Mouse (Mus musculus) MEL (cell line): ENCODE data around the gene Tnfsf13b. TPM values are rescaled to one million over a fixed set of nuclear protein-coding genes. Genes with fewer than 3 reads are reported as not detected.

Experiments
- DNase-seq: peaks from one replicate; pipeline ENCODE4 v3.0.0; 2011; ENCODE audit warnings: low read depth, low spot score
- H3K27ac ChIP-seq: 2 replicates; pipeline ENCODE4 v1.5.1; 2012; ENCODE audit warnings: low read depth, mild to moderate bottlenecking, control low read depth, low read length, moderate library complexity; ENCODE audit not compliant: control insufficient read depth
- H3K27me3 ChIP-seq, 2 experiments: fragments of 150-350 bp in 1 of 2; sonication (generic) in 1 of 2; 2 replicates each; pipeline ENCODE4 v1.6.1; 2012; ENCODE audit warnings: low read length in 2 of 2, mild to moderate bottlenecking in 2 of 2, improper control_type of control experiment in 1 of 2, moderate library complexity in 1 of 2; ENCODE audit not compliant: insufficient read depth in 2 of 2, control insufficient read depth in 1 of 2
- H3K36me3 ChIP-seq, 2 experiments: 2 replicates each; pipeline ENCODE4 v1.6.1; 2012 to 2014; ENCODE audit warnings: low read length in 2 of 2, improper control_type of control experiment in 1 of 2, inconsistent platforms in 1 of 2, mild to moderate bottlenecking in 1 of 2; ENCODE audit not compliant: insufficient read depth in 2 of 2, control insufficient read depth in 1 of 2
- H3K4me1 ChIP-seq, 2 experiments: fragments of 150-350 bp in 1 of 2; sonication (generic) in 1 of 2; 2 replicates each; pipeline ENCODE4 v1.6.1; 2012; ENCODE audit warnings: low read length in 2 of 2, improper control_type of control experiment in 1 of 2, mild to moderate bottlenecking in 1 of 2; ENCODE audit not compliant: insufficient read depth in 2 of 2, control insufficient read depth in 1 of 2
- H3K4me3 ChIP-seq, 2 experiments: fragments of 150-350 bp in 1 of 2; sonication (generic) in 1 of 2; 2 replicates each; pipeline ENCODE4 v1.5.1; 2012; ENCODE audit warnings: low read depth in 2 of 2, low read length in 2 of 2, mild to moderate bottlenecking in 2 of 2, moderate library complexity in 2 of 2, control low read depth in 1 of 2, improper control_type of control experiment in 1 of 2; ENCODE audit not compliant: control insufficient read depth in 1 of 2, insufficient read depth in 1 of 2
- H3K79me2 ChIP-seq: 2 replicates; pipeline ENCODE4 v1.6.1; 2012; ENCODE audit warnings: mild to moderate bottlenecking, low read length, moderate library complexity; ENCODE audit not compliant: control insufficient read depth, poor library complexity, insufficient read depth
- H3K9ac ChIP-seq: 2 replicates; pipeline ENCODE4 v1.6.1; 2012; ENCODE audit warnings: low read depth, mild to moderate bottlenecking, control low read depth, low read length, moderate library complexity; ENCODE audit not compliant: control insufficient read depth, poor library complexity, severe bottlenecking
- H3K9me3 ChIP-seq: fragments of 150-350 bp; sonication (generic); replicated peaks from 2 replicates; pipeline ENCODE4 v1.6.1; 2012; ENCODE audit warnings: mild to moderate bottlenecking, low read length, improper control_type of control experiment, moderate library complexity; ENCODE audit not compliant: insufficient read depth
- BHLHE40 ChIP-seq: IDR thresholded peaks from 2 replicates; pipeline ENCODE4 v1.6.1; 2012; ENCODE audit warnings: low read depth, mild to moderate bottlenecking, inconsistent platforms, low read length, improper control_type of control experiment, borderline replicate concordance
- CHD1 ChIP-seq: IDR thresholded peaks from 2 replicates; pipeline ENCODE4 v1.6.1; 2012; ENCODE audit warnings: low read depth, mild to moderate bottlenecking, inconsistent platforms, low read length, improper control_type of control experiment
- CHD2 ChIP-seq: IDR thresholded peaks from 2 replicates; pipeline ENCODE4 v1.6.1; 2011; ENCODE audit warnings: low read length, improper control_type of control experiment
- CTCF ChIP-seq, 3 experiments: IDR thresholded peaks in 2 of 3; conservative IDR thresholded peaks in 1 of 3; 2 replicates each; pipeline ENCODE4 v1.5.1; 2011 to 2012; ENCODE audit warnings: low read length in 3 of 3, low read depth in 2 of 3, mild to moderate bottlenecking in 2 of 3, improper control_type of control experiment in 1 of 3, inconsistent platforms in 1 of 3, mixed read lengths in 1 of 3, moderate library complexity in 1 of 3; ENCODE audit not compliant: control insufficient read depth in 1 of 3, insufficient read depth in 1 of 3, poor library complexity in 1 of 3, severe bottlenecking in 1 of 3
- E2F4 ChIP-seq: IDR thresholded peaks from 2 replicates; pipeline ENCODE4 v1.6.1; 2011; ENCODE audit warnings: low read depth, low read length, improper control_type of control experiment, borderline replicate concordance
- ELF1 ChIP-seq: IDR thresholded peaks from 2 replicates; pipeline ENCODE4 v1.6.1; 2014; ENCODE audit warnings: low read depth, mild to moderate bottlenecking, inconsistent platforms, low read length, improper control_type of control experiment, moderate library complexity
- EP300 ChIP-seq, 2 experiments: IDR thresholded peaks; 2 replicates each; pipeline ENCODE4 v1.6.1; 2011; ENCODE audit warnings: improper control_type of control experiment in 2 of 2, low read length in 2 of 2, low read depth in 1 of 2, mild to moderate bottlenecking in 1 of 2
- ETS1 ChIP-seq: IDR thresholded peaks from 2 replicates; pipeline ENCODE4 v1.6.1; 2012; ENCODE audit warnings: low read depth, mild to moderate bottlenecking, inconsistent platforms, low read length, improper control_type of control experiment, moderate library complexity
- GABPA ChIP-seq: IDR thresholded peaks from 2 replicates; pipeline ENCODE4 v1.6.1; 2012; ENCODE audit warnings: low read depth, mild to moderate bottlenecking, inconsistent platforms, low read length, improper control_type of control experiment, moderate library complexity
- HCFC1 ChIP-seq: IDR thresholded peaks from 2 replicates; pipeline ENCODE4 v1.6.1; 2012; ENCODE audit warnings: low read depth, mild to moderate bottlenecking, inconsistent platforms, low read length, improper control_type of control experiment, moderate library complexity
- JUND ChIP-seq: IDR thresholded peaks from 2 replicates; pipeline ENCODE4 v1.6.1; 2011; ENCODE audit warnings: low read depth, mild to moderate bottlenecking, improper control_type of control experiment, low read length
- KAT2A ChIP-seq: conservative IDR thresholded peaks from 2 replicates; pipeline ENCODE4 v1.6.1; 2012; ENCODE audit warnings: low read depth, low read length, improper control_type of control experiment, inconsistent platforms
- MAFK ChIP-seq: IDR thresholded peaks from 2 replicates; pipeline ENCODE4 v1.6.1; 2011; ENCODE audit warnings: low read depth, mild to moderate bottlenecking, low read length, improper control_type of control experiment, borderline replicate concordance
- MAX ChIP-seq: IDR thresholded peaks from 2 replicates; pipeline ENCODE4 v1.6.1; 2011; ENCODE audit warnings: low read length, improper control_type of control experiment
- MAZ ChIP-seq: IDR thresholded peaks from 2 replicates; pipeline ENCODE4 v1.6.1; 2012; ENCODE audit warnings: low read depth, mild to moderate bottlenecking, inconsistent platforms, low read length, improper control_type of control experiment
- MEF2A ChIP-seq: IDR thresholded peaks from 2 replicates; pipeline ENCODE4 v1.6.1; 2014; ENCODE audit warnings: low read depth, mild to moderate bottlenecking, inconsistent platforms, low read length, improper control_type of control experiment; ENCODE audit not compliant: poor library complexity, insufficient replicate concordance, severe bottlenecking; ENCODE audit errors: extremely low read depth
- MXI1 ChIP-seq: IDR thresholded peaks from 2 replicates; pipeline ENCODE4 v1.6.1; 2011; ENCODE audit warnings: mild to moderate bottlenecking, low read depth, low read length, improper control_type of control experiment
- MYB ChIP-seq: IDR thresholded peaks from 2 replicates; pipeline ENCODE4 v1.6.1; 2011; ENCODE audit warnings: mild to moderate bottlenecking, low read depth, low read length, improper control_type of control experiment
- MYC ChIP-seq: IDR thresholded peaks from 2 replicates; pipeline ENCODE4 v1.6.1; 2011; ENCODE audit warnings: low read depth, mild to moderate bottlenecking, low read length, improper control_type of control experiment, moderate library complexity
- NELFE ChIP-seq: IDR thresholded peaks from 2 replicates; pipeline ENCODE4 v1.6.1; 2011; ENCODE audit warnings: low read depth, low read length, improper control_type of control experiment
- NRF1 ChIP-seq: IDR thresholded peaks from 2 replicates; pipeline ENCODE4 v1.6.1; 2014; ENCODE audit warnings: low read depth, mild to moderate bottlenecking, inconsistent platforms, low read length, improper control_type of control experiment, moderate library complexity; ENCODE audit not compliant: poor library complexity, insufficient read depth, severe bottlenecking
- POLR2A ChIP-seq, 2 experiments: IDR thresholded peaks; 2 replicates each; pipeline ENCODE4 v1.6.1; 2011 to 2012; ENCODE audit warnings: low read length in 2 of 2, mild to moderate bottlenecking in 2 of 2, control low read depth in 1 of 2, improper control_type of control experiment in 1 of 2, low read depth in 1 of 2, moderate library complexity in 1 of 2; ENCODE audit not compliant: control insufficient read depth in 1 of 2, insufficient read depth in 1 of 2, poor library complexity in 1 of 2
- POLR2AphosphoS2 ChIP-seq: IDR thresholded peaks from 2 replicates; pipeline ENCODE4 v1.6.1; 2011; ENCODE audit warnings: low read length, improper control_type of control experiment
- POLR2AphosphoS5 ChIP-seq: IDR thresholded peaks from 2 replicates; pipeline ENCODE4 v1.6.1; 2012; ENCODE audit warnings: low read depth, borderline replicate concordance, mild to moderate bottlenecking, inconsistent platforms, low read length, moderate library complexity, mixed read lengths
- RAD21 ChIP-seq: IDR thresholded peaks from 2 replicates; pipeline ENCODE4 v1.6.1; 2011; ENCODE audit warnings: mild to moderate bottlenecking, low read depth, low read length, improper control_type of control experiment
- RCOR1 ChIP-seq: IDR thresholded peaks from 2 replicates; pipeline ENCODE4 v1.6.1; 2012; ENCODE audit warnings: low read depth, mild to moderate bottlenecking, inconsistent platforms, low read length, improper control_type of control experiment
- SIN3A ChIP-seq: IDR thresholded peaks from 2 replicates; pipeline ENCODE4 v1.6.1; 2012; ENCODE audit warnings: low read length, improper control_type of control experiment, inconsistent platforms
- TAL1 ChIP-seq: IDR thresholded peaks from 2 replicates; pipeline ENCODE4 v1.6.1; 2012; ENCODE audit warnings: mild to moderate bottlenecking, inconsistent platforms, low read length, moderate library complexity, mixed read lengths
- TBP ChIP-seq: IDR thresholded peaks from 2 replicates; pipeline ENCODE4 v1.8.0; 2011; ENCODE audit warnings: low read depth, low read length, improper control_type of control experiment
- UBTF ChIP-seq: IDR thresholded peaks from 2 replicates; pipeline ENCODE4 v1.6.1; 2012; ENCODE audit warnings: low read depth, mild to moderate bottlenecking, inconsistent platforms, low read length, improper control_type of control experiment, moderate library complexity, borderline replicate concordance; ENCODE audit not compliant: insufficient read depth
- USF1 ChIP-seq: IDR thresholded peaks from 2 replicates; pipeline ENCODE4 v1.6.1; 2014; ENCODE audit warnings: low read depth, mild to moderate bottlenecking, inconsistent platforms, low read length, improper control_type of control experiment, moderate library complexity
- USF2 ChIP-seq, 2 experiments: IDR thresholded peaks; 2 replicates each; pipeline ENCODE4 v1.6.1; 2011 to 2012; ENCODE audit warnings: improper control_type of control experiment in 2 of 2, low read length in 2 of 2, borderline replicate concordance in 1 of 2, inconsistent platforms in 1 of 2, low read depth in 1 of 2, mild to moderate bottlenecking in 1 of 2; ENCODE audit not compliant: insufficient read depth in 1 of 2
- ZC3H11A ChIP-seq: IDR thresholded peaks from 2 replicates; pipeline ENCODE4 v1.6.1; 2012; ENCODE audit warnings: low read depth, mild to moderate bottlenecking, inconsistent platforms, low read length, improper control_type of control experiment
- ZKSCAN1 ChIP-seq: IDR thresholded peaks from 2 replicates; pipeline ENCODE4 v1.6.1; 2012; ENCODE audit warnings: low read depth, mild to moderate bottlenecking, inconsistent platforms, low read length, improper control_type of control experiment, moderate library complexity
- ZMIZ1 ChIP-seq: IDR thresholded peaks from 2 replicates; pipeline ENCODE4 v1.6.1; 2012; ENCODE audit warnings: low read depth, mild to moderate bottlenecking, inconsistent platforms, low read length, improper control_type of control experiment, moderate library complexity
- ZNF384 ChIP-seq: IDR thresholded peaks from 2 replicates; pipeline ENCODE4 v1.6.1; 2012; ENCODE audit warnings: low read depth, mild to moderate bottlenecking, inconsistent platforms, low read length, improper control_type of control experiment
- polyA plus RNA-seq, 2 experiments: library from polyadenylated mRNA; stranded (reverse) in 1 of 2; unstranded in 1 of 2; fragments of >175 nt in 1 of 2; fragments of >200 nt in 1 of 2; gene quantifications; 2 replicates each; pipeline versions ENCODE4 v1.2.1 to v1.2.4; 2012; ENCODE audit warnings: low replicate concordance in 2 of 2, low read depth in 1 of 2; ENCODE audit not compliant: insufficient read length in 2 of 2, insufficient read depth in 1 of 2, missing spikeins in 1 of 2
- total RNA-seq: library from RNA; depleted of rRNA; stranded (reverse); fragments of 300-350 nt; gene quantifications from 2 replicates; pipeline ENCODE4 v1.2.3, GENCODE M21; 2012

Gene Tnfsf13b
- total and polyA plus RNA-seq, 3 experiments: 0.14 TPM; not detected in 2

GRCm38 (mm10) chr8:9975898-9976611 is 30.2 kb upstream of the Tnfsf13b start:
- H3K9ac ChIP-seq: peak overlapping the region; percentile 93
- no peak overlapping the region for H3K27ac ChIP-seq
- H3K4me1 ChIP-seq: peaks cover 0 to 21% of the 10 kb centered on the region in 2 experiments; a peak in 3 of 4 replicates
- peak; percentile 97 for TF ChIP-seq ETS1
- TF ChIP-seq POLR2AphosphoS5: no peak
- TF ChIP-seq NELFE: peak; percentile 69
- no peak for TF ChIP-seq ZMIZ1
- TF ChIP-seq ZC3H11A: peak; percentile 57
- TF ChIP-seq NRF1: peak; percentile 100; the same call in 1 of the 2 replicates
- TF ChIP-seq ZNF384: no peak
- peak; percentile 88 for TF ChIP-seq ELF1
- TF ChIP-seq E2F4: no peak
- no peak for TF ChIP-seq MYB
- peak in 2 of 3 experiments; percentile 79 to 81; a peak in 5 of 6 replicates for TF ChIP-seq CTCF (IDR thresholded peaks at IDR 0.05 in 2 of 3, conservative IDR thresholded peaks at IDR 0.05 in 1 of 3; ENCODE audit: control insufficient read depth in 1 of 3, insufficient read depth in 1 of 3, low read depth in 2 of 3, low read length in 3 of 3, poor library complexity in 1 of 3, severe bottlenecking in 1 of 3)
- peak; percentile 65 for TF ChIP-seq MAX
- no peak for TF ChIP-seq EP300 (IDR thresholded peaks at IDR 0.05; ENCODE audit: low read depth in 1 of 2, low read length in 2 of 2)
- TF ChIP-seq JUND: no peak
- TF ChIP-seq POLR2A (IDR thresholded peaks at IDR 0.05; ENCODE audit: control insufficient read depth in 1 of 2, insufficient read depth in 1 of 2, low read depth in 1 of 2, low read length in 2 of 2, poor library complexity in 1 of 2): peak; percentile 74; a peak in 3 of 4 replicates
- TF ChIP-seq RAD21: peak; percentile 82
- no peak for TF ChIP-seq MAFK
- peak; percentile 92 for TF ChIP-seq HCFC1
- TF ChIP-seq MEF2A: no peak
- no peak for TF ChIP-seq BHLHE40
- TF ChIP-seq MYC: no peak
- no peak for TF ChIP-seq USF1
- TF ChIP-seq TAL1: no peak
- TF ChIP-seq SIN3A: peak; percentile 97
- TF ChIP-seq MXI1: peak; percentile 65
- no peak for TF ChIP-seq CHD2
- no peak for TF ChIP-seq UBTF
- no peak for TF ChIP-seq GABPA
- TF ChIP-seq KAT2A: peak; percentile 60; the same call in 1 of the 2 replicates
- TF ChIP-seq USF2 (IDR thresholded peaks at IDR 0.05; ENCODE audit: borderline replicate concordance in 1 of 2, insufficient read depth in 1 of 2, low read depth in 1 of 2, low read length in 2 of 2): no peak
- peak; percentile 79; the same call in 1 of the 2 replicates for TF ChIP-seq MAZ
- TF ChIP-seq POLR2AphosphoS2: no peak; the same call in 1 of the 2 replicates
- TF ChIP-seq RCOR1: no peak
- TF ChIP-seq ZKSCAN1: no peak
- TF ChIP-seq CHD1: no peak
- peak; percentile 33; the same call in 1 of the 2 replicates for TF ChIP-seq TBP

More at GRCm38 (mm10) chr8:9975898-9976611, 30.2 kb upstream of the Tnfsf13b start:
- peak; percentile 97 for DNase-seq
- Histone ChIP-seq H3K4me3 (peak overlapping the region; percentile 84 to 86), H3K27me3 (no peaks in the 10 kb centered on the region), H3K36me3 (peaks cover 0 to 31% of the 10 kb centered on the region in 2 experiments; a peak in 2 of 4 replicates), H3K9me3 (no peaks in the 10 kb centered on the region), H3K79me2 (peaks cover 34% of the 10 kb centered on the region)
